10 mouse cellular contexts compared by ENCODE assay signal in the genomic region with DNA sequence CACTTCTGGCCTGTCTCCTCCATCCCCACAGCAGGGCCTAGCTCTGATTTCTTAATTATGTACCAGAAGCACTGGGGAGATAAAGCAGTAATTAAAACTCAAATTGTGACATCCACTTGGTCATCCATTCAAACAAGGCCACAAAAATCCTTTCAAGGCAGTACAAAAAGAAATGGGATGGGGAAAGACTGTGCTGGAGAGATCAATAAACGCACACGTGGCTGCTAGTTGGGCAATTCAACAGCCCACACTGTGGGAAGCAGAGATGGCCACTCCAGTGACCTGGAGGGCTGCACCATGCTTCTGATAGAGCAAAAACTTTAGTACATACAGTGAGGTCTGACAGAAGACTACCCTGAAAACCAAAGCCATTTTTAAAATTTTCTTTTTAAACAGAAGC. TPM values are rescaled to one million over a fixed set of nuclear protein-coding genes. Genes with fewer than 3 reads are reported as not detected.
A peak's percentile ranks its signal among the peaks of the same experiment; 100 is the strongest.
DNase-seq lines count a peak whose midpoint lies in the region; ATAC-seq lines count a peak whose summit lies in the region.
"Had no signal": no experiment of that assay in that cellular context is flagged by ENCODE, and none has a peak within 500 bp of the region (broad histone marks: within the 10 kb centered on the region; RNA-seq: fewer than 3 reads in every experiment).

No protein-coding gene starts in this region.

- intact Hi-C loops in heart, postnatal 36 days (cut with DNase I), result no loop called here

- WGBS in neural tube, embryonic 11.5 days, result 20% methylated on average over 2 of the region's 2 CpGs
- 37% methylated on average over 2 of the region's 2 CpGs for WGBS in hindbrain, embryonic 11.5 days
- 56% methylated on average over 2 of the region's 2 CpGs for WGBS in liver, embryonic 16.5 days (ENCODE audit: insufficient replicate concordance)

- no peak overlapping the region for H3K27ac ChIP-seq in neural tube, embryonic 11.5 days (ENCODE audit: low read depth, low read length)
- H3K27ac ChIP-seq in hindbrain, embryonic 11.5 days (ENCODE audit: low read depth, low read length), result no peak overlapping the region
- H3K27ac ChIP-seq in liver, embryonic 16.5 days (ENCODE audit: low read length), result no peak overlapping the region
- H3K27ac ChIP-seq: heart, embryonic 10.5 days had no signal

- no peaks in the 10 kb centered on the region for H3K9me3 ChIP-seq in neural tube, embryonic 11.5 days (ENCODE audit: control insufficient read depth, low read length)
- no peaks in the 10 kb centered on the region for H3K9me3 ChIP-seq in hindbrain, embryonic 11.5 days (ENCODE audit: control insufficient read depth, low read length)
- H3K9me3 ChIP-seq in liver, embryonic 16.5 days (replicated peaks; ENCODE audit: control insufficient read depth, low read length), result no peaks in the 10 kb centered on the region
- H3K9me3 ChIP-seq: heart, embryonic 10.5 days had no signal

- no peak for DNase-seq in neural tube, embryonic 11.5 days (ENCODE audit: low spot score)
- no peak for DNase-seq in neural tube, embryonic 10.5 days (ENCODE audit: extremely low spot score, low spot score)
- DNase-seq in hindbrain, embryonic 11.5 days (ENCODE audit: low spot score), result no peak
- no peak for DNase-seq in urinary bladder, postnatal 25 days (ENCODE audit: low spot score)
- no peak for DNase-seq in heart, postnatal 36 days
- no peak for DNase-seq in embryo, embryonic 10 days (ENCODE audit: low spot score)
- DNase-seq: kidney, adult 8-10 months had no signal

- no peak for ATAC-seq in neural tube, embryonic 11.5 days (ENCODE audit: insufficient read depth, low FRiP score, low TSS enrichment)
- ATAC-seq in hindbrain, embryonic 11.5 days (ENCODE audit: low FRiP score), result no peak
- ATAC-seq in liver, embryonic 16.5 days (ENCODE audit: low read depth), result no peak
- no peak for ATAC-seq in monocyte, adult 5-6 weeks (replicated peaks; ENCODE audit: insufficient number of reproducible peaks, low FRiP score, low TSS enrichment, poor library complexity, severe bottlenecking)

- peaks cover 3% of the 10 kb centered on the region for H3K36me3 ChIP-seq in neural tube, embryonic 11.5 days (ENCODE audit: control insufficient read depth, insufficient read depth, low read length)
- no peaks in the 10 kb centered on the region for H3K36me3 ChIP-seq in hindbrain, embryonic 11.5 days (ENCODE audit: control insufficient read depth, insufficient read depth, low read length)
- no peaks in the 10 kb centered on the region for H3K36me3 ChIP-seq in liver, embryonic 16.5 days (ENCODE audit: control insufficient read depth, insufficient read depth)
- H3K36me3 ChIP-seq: heart, embryonic 10.5 days had no signal

- H3K27me3 ChIP-seq in neural tube, embryonic 11.5 days (ENCODE audit: control insufficient read depth, insufficient read depth, low read length), result no peaks in the 10 kb centered on the region
- H3K27me3 ChIP-seq in hindbrain, embryonic 11.5 days (ENCODE audit: control insufficient read depth, insufficient read depth, low read length), result no peaks in the 10 kb centered on the region
- H3K27me3 ChIP-seq in liver, embryonic 16.5 days (ENCODE audit: control insufficient read depth, insufficient read depth, low read depth, low read length), result peaks cover 6% of the 10 kb centered on the region

- peaks cover 7% of the 10 kb centered on the region; the same call in 1 of the 2 replicates for H3K4me1 ChIP-seq in neural tube, embryonic 11.5 days (ENCODE audit: control insufficient read depth, insufficient read depth, low read length)
- H3K4me1 ChIP-seq in hindbrain, embryonic 11.5 days (replicated peaks; ENCODE audit: control insufficient read depth, insufficient read depth, low read length), result 0 out of 2 replicates have a peak, but pooled peaks cover 2% of the 10 kb centered on the region
- H3K4me1 ChIP-seq in liver, embryonic 16.5 days (ENCODE audit: control insufficient read depth, low read depth, low read length), result peaks cover 8% of the 10 kb centered on the region

- H3K4me3 ChIP-seq in neural tube, embryonic 11.5 days (ENCODE audit: low read depth, low read length), result peak overlapping the region; percentile 68
- H3K4me3 ChIP-seq in hindbrain, embryonic 11.5 days (ENCODE audit: low read depth, low read length), result peak overlapping the region; percentile 73; the same call in 1 of the 2 replicates
- H3K4me3 ChIP-seq in liver, embryonic 16.5 days (ENCODE audit: low read depth, low read length), result no peak overlapping the region

- H3K9ac ChIP-seq in neural tube, embryonic 11.5 days (ENCODE audit: low read length), result no peak overlapping the region
- H3K9ac ChIP-seq in hindbrain, embryonic 11.5 days (ENCODE audit: low read depth, low read length), result no peak overlapping the region
- H3K9ac ChIP-seq in liver, embryonic 16.5 days (ENCODE audit: low read depth, low read length), result no peak overlapping the region

- peak overlapping the region; percentile 77 for H3K4me2 ChIP-seq in neural tube, embryonic 11.5 days (ENCODE audit: low read depth)
- H3K4me2 ChIP-seq in hindbrain, embryonic 11.5 days (replicated peaks; ENCODE audit: low read depth, low read length), result peak overlapping the region; percentile 65
- peak overlapping the region; percentile 96; the same call in 1 of the 2 replicates for H3K4me2 ChIP-seq in liver, embryonic 16.5 days (ENCODE audit: low read depth, low read length)

RNA-seq across cellular contexts. Expression of a gene that starts 1.3 kb away (rescaled TPM):
- 12.2 and 17.2 TPM in 2 replicates for polyA plus RNA-seq in neural tube, embryonic 11.5 days (2014; fragmentation: Nextera tagmentation; extraction: Ambion mirVana)
- 12.7 and 14.9 TPM in 2 replicates for polyA plus RNA-seq in hindbrain, embryonic 11.5 days (2014; fragmentation: Nextera tagmentation; extraction: Ambion mirVana)
- polyA plus RNA-seq in liver, embryonic 16.5 days (2015; fragmentation: Nextera tagmentation; extraction: Ambion mirVana), result 0.57 and 0.74 TPM in 2 replicates
- total RNA-seq in monocyte, adult 5-6 weeks (2017), result 8.0 to 12.5 TPM (median 11.1 TPM) in 3 replicates
- 1 to 10 TPM; 1.7 to 3.7 TPM for total RNA-seq in heart, postnatal 36 days (2021)
